Mouse (Mus musculus) embryonic facial prominence, embryonic 15.5 days (tissue): ENCODE data around the gene Lhx6. TPM values are rescaled to one million over a fixed set of nuclear protein-coding genes. Genes with fewer than 3 reads are reported as not detected.

Experiments
- ATAC-seq: fragments of 200-750 bp; cut with Nextera tagmentation; 2 replicates; pipeline ENCODE4 v1.8.0; 2017; ENCODE audit warnings: low read depth, moderate TSS enrichment; ENCODE audit not compliant: insufficient number of reproducible peaks, low FRiP score, low TSS enrichment
- H3K27ac ChIP-seq: fragments of 300-500 bp; sonication (generic); replicated peaks from 2 replicates; pipeline ENCODE4 v1.5.1; 2015; ENCODE audit warnings: mild to moderate bottlenecking, inconsistent platforms
- H3K27me3 ChIP-seq: fragments of 300-500 bp; sonication (generic); 2 replicates; pipeline ENCODE4 v1.6.1; 2015; ENCODE audit warnings: inconsistent platforms
- H3K36me3 ChIP-seq: fragments of 300-500 bp; sonication (generic); 2 replicates; pipeline ENCODE4 v1.6.1; 2015; ENCODE audit warnings: mild to moderate bottlenecking, inconsistent platforms
- H3K4me1 ChIP-seq: fragments of 300-500 bp; sonication (generic); 2 replicates; pipeline ENCODE4 v1.6.1; 2015; ENCODE audit warnings: inconsistent platforms
- H3K4me2 ChIP-seq: fragments of 300-500 bp; sonication (generic); replicated peaks from 2 replicates; pipeline ENCODE4 v1.6.1; 2015; ENCODE audit warnings: mild to moderate bottlenecking, inconsistent platforms
- H3K4me3 ChIP-seq: fragments of 300-500 bp; sonication (generic); replicated peaks from 2 replicates; pipeline ENCODE4 v1.5.1; 2015; ENCODE audit warnings: mild to moderate bottlenecking, inconsistent platforms
- H3K9ac ChIP-seq: fragments of 300-500 bp; sonication (generic); 2 replicates; pipeline ENCODE4 v1.6.1; 2015; ENCODE audit warnings: inconsistent platforms
- H3K9me3 ChIP-seq: fragments of 300-500 bp; sonication (generic); replicated peaks from 2 replicates; pipeline ENCODE4 v1.6.1; 2016; ENCODE audit warnings: inconsistent platforms
- WGBS: fragments of 180-500 bp; shearing (Covaris S2); methylation state at CpG from one replicate; pipeline ENCODE4 v1.1.7; 2015; 5-methylcytosine and 5-hydroxymethylcytosine counted together
- polyA plus RNA-seq: library from polyadenylated mRNA; unstranded; fragments of >200 nt; fragmentation: Nextera tagmentation; extraction: Ambion mirVana; gene quantifications from 2 replicates; pipeline ENCODE4 v1.2.1, GENCODE M21; 2015

The Lhx6 gene
- polyA plus RNA-seq, 1 experiment from 2014 or later: 7.0 TPM

DNA sequence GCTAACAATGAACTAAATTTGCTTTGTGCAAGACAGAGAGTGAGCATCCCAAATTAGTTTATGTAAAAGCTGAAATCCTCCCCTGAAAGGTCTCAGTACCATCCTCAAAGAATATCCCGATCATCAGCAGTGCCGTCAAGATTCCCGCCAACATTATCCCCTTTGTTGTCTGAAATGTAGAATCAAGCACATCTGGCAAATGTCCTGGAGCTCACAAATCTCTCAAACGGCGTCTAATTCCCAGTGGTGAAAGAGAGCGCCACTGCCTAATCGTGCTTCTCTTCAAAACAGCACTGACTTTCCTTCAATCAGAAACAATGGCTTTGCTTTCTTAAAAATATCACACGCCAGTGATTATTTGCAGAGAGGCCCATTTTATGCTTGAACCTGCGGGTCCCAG, 38.1 kb downstream of the Lhx6 start:
- Histone ChIP-seq H3K4me2 (no peak overlapping the region), H3K4me3 (no peak overlapping the region), H3K9me3 (no peaks in the 10 kb centered on the region), H3K9ac (no peak overlapping the region), H3K36me3 (no peaks in the 10 kb centered on the region), H3K27ac (no peak overlapping the region), H3K4me1 (no peaks in the 10 kb centered on the region), H3K27me3 (no peaks in the 10 kb centered on the region)
- 34% methylated on average over 9 of the region's 9 CpGs for WGBS
- ATAC-seq: no peak

GRCm38 (mm10) chr2:36061409-36061808, 43.8 kb downstream of the Lhx6 start:
- WGBS: 61% methylated on average over 5 of the region's 5 CpGs
- H3K9ac ChIP-seq: no peak overlapping the region
- no peak overlapping the region for H3K4me2 ChIP-seq
- no peak overlapping the region for H3K4me3 ChIP-seq
- H3K36me3 ChIP-seq: no peaks in the 10 kb centered on the region
- no peaks in the 10 kb centered on the region for H3K27me3 ChIP-seq
- H3K4me1 ChIP-seq: no peaks in the 10 kb centered on the region
- ATAC-seq: no peak
- no peaks in the 10 kb centered on the region for H3K9me3 ChIP-seq
- no peak overlapping the region for H3K27ac ChIP-seq

- Histone ChIP-seq H3K36me3 (no peaks in the 10 kb centered on the region), H3K27me3 (no peaks in the 10 kb centered on the region), H3K9me3 (no peaks in the 10 kb centered on the region), H3K4me2 (no peak overlapping the region), H3K4me1 (peaks cover 6% of the 10 kb centered on the region; the same call in 1 of the 2 replicates), H3K9ac (no peak overlapping the region), H3K4me3 (no peak overlapping the region), H3K27ac (no peak overlapping the region)
- no peak for ATAC-seq
- 6% methylated on average over 3 of the region's 3 CpGs for WGBS
Observed at GRCm38 (mm10) chr2:36056248-36056647, 49.0 kb downstream of the Lhx6 start.

- H3K27me3 ChIP-seq: no peaks in the 10 kb centered on the region
- no peaks in the 10 kb centered on the region for H3K9me3 ChIP-seq
- WGBS: 49% methylated on average over 3 of the region's 3 CpGs
- H3K27ac ChIP-seq: no peak overlapping the region
- no peak overlapping the region for H3K4me3 ChIP-seq
- no peaks in the 10 kb centered on the region for H3K36me3 ChIP-seq
- peaks cover 14% of the 10 kb centered on the region for H3K4me1 ChIP-seq
- no peak overlapping the region for H3K4me2 ChIP-seq
- H3K9ac ChIP-seq: no peak overlapping the region
- ATAC-seq: no peak
Observed at GRCm38 (mm10) chr2:36053249-36053648, 52.0 kb downstream of the Lhx6 start.

GRCm38 (mm10) chr2:36049567-36049954, 55.6 kb downstream of the Lhx6 start:
- Histone ChIP-seq H3K4me3 (peak overlapping the region; percentile 75), H3K27me3 (no peaks in the 10 kb centered on the region), H3K4me1 (peaks cover 19% of the 10 kb centered on the region), H3K9me3 (no peaks in the 10 kb centered on the region), H3K4me2 (peak overlapping the region; percentile 65), H3K36me3 (no peaks in the 10 kb centered on the region), H3K9ac (no peak overlapping the region), H3K27ac (no peak overlapping the region)
- 44% methylated on average over 10 of the region's 10 CpGs for WGBS
- ATAC-seq: no peak

DNA sequence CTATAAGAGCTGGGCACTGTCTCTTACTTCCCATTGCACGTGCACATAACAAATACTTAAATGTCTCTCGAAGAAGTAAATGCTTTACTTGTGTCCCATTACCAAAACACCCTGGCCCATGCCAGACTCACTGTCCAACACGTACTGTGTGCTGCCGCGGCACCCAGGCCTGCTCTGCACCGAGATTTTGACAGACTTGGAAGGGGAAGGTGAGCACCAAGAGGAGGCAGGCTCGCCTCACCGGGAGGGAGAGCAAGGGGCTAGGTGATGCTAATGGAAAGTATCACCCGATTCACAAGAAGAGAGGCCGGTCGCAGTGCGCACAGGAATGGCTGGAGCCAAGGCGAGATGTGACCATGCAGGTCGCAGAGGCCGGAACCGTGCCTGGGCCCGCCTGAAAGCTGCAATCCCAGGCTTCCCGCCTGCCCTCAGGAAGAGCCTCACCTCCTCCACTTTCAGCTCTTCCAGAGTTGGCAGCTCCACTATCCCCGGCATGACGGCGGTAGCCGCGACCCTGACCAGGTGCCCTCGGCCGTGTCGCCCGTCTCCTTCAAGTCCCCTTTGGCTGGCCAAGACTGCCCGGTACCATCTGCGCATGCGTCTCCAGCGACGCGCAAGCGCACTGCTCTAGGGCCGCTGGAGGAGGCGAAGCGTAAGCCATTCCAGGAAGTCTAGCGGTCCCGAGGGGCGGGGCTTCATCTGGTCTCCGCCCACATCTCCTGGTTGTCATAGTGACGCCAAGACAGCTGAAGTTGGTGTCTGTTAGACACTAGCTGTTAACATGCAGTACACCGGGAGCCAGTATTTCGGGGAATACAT, 56.3 kb downstream of the Lhx6 start, which contains the start of the genes Ndufa8 and Morn5:
TSS of gene Ndufa8 (minus strand) at position 659 of the 819 bp plus-strand sequence.
TSS of gene Morn5 (plus strand) at position 711 of the 819 bp plus-strand sequence.
- peak within 1 kb of the TSS; percentile 65 for H3K4me2 ChIP-seq
- H3K4me1 ChIP-seq: peaks cover 19% of the 10 kb centered on the region
- WGBS: under 1% methylated on average over 43 of the region's 44 CpGs
- ATAC-seq: peak; percentile 96
- peaks cover 4% of the 10 kb centered on the region; the same call in 1 of the 2 replicates for H3K36me3 ChIP-seq
- H3K27me3 ChIP-seq: no peaks in the 10 kb centered on the region
- H3K9ac ChIP-seq: peak within 1 kb of the TSS; percentile 88
- H3K27ac ChIP-seq: no peak within 1 kb of the TSS; the same call in 1 of the 2 replicates
- peak within 1 kb of the TSS; percentile 75 for H3K4me3 ChIP-seq
- H3K9me3 ChIP-seq: no peaks in the 10 kb centered on the region

DNA sequence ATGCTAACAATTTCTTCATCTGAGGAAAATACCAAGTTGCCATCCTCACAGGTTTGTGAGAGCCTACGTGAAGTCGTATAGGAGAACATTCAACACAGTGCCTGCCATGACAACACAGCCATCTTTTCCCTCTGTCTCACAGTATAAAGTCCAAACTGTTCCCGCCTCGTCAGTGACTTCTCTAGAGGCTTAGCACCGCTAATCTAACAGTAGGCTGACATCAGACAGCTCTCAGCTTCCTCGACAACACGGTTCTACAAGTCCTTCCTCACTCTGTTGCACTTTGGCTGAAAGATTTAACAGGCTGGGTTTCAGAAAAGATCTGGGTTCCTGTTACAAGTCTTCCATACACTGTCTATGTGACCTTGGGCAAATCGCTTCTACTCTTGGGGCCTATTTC, 57.0 kb downstream of the Lhx6 start:
- no peak for ATAC-seq
- Histone ChIP-seq H3K27me3 (no peaks in the 10 kb centered on the region), H3K9me3 (no peaks in the 10 kb centered on the region), H3K4me3 (peak overlapping the region; percentile 75), H3K9ac (peak overlapping the region; percentile 88), H3K27ac (no peak overlapping the region), H3K4me1 (peaks cover 16% of the 10 kb centered on the region), H3K4me2 (peak overlapping the region; percentile 65), H3K36me3 (peaks cover 12% of the 10 kb centered on the region)
- WGBS: 64% methylated on average over 8 of the region's 8 CpGs

DNA sequence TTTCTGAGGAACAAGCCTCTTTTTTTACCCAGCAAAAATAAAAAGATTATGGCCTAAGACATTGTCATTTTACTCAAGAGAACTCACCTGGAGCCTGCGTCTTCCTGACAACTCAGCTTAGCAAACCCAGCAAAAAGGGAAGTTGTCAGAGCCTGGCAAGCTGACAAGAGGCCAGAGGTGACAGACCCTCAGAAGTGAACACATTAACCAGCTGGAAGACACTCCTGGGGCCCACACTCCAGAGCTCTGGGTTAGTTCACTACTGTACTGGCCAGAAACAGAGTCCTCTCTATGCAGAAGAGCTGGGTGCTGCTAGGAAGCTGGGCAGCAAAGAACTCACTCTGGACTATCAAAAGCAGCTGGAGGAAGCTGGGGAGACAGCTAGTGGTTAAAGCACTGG, 64.3 kb downstream of the Lhx6 start:
- H3K4me1 ChIP-seq: peaks cover 3% of the 10 kb centered on the region; the same call in 1 of the 2 replicates
- no peak overlapping the region for H3K4me3 ChIP-seq
- H3K27me3 ChIP-seq: no peaks in the 10 kb centered on the region
- no peak for ATAC-seq
- WGBS: 89% methylated on average over 1 of the region's 1 CpGs
- no peak overlapping the region for H3K27ac ChIP-seq
- peaks cover 47% of the 10 kb centered on the region for H3K36me3 ChIP-seq
- no peak overlapping the region for H3K4me2 ChIP-seq
- no peaks in the 10 kb centered on the region for H3K9me3 ChIP-seq
- no peak overlapping the region for H3K9ac ChIP-seq

GRCm38 (mm10) chr2:36039297-36039985, 65.8 kb downstream of the Lhx6 start:
- 72% methylated on average over 7 of the region's 7 CpGs for WGBS
- Histone ChIP-seq H3K27me3 (no peaks in the 10 kb centered on the region), H3K36me3 (peaks cover 56% of the 10 kb centered on the region), H3K9ac (no peak overlapping the region), H3K9me3 (no peaks in the 10 kb centered on the region), H3K4me3 (no peak overlapping the region), H3K27ac (no peak overlapping the region), H3K4me2 (no peak overlapping the region), H3K4me1 (peaks cover 3% of the 10 kb centered on the region; the same call in 1 of the 2 replicates)
- ATAC-seq: 0 out of 2 replicates have a peak, but pooled peaks have one; percentile 39

- Histone ChIP-seq H3K4me3 (no peak overlapping the region), H3K27ac (no peak overlapping the region), H3K4me2 (no peak overlapping the region), H3K9ac (no peak overlapping the region), H3K9me3 (no peaks in the 10 kb centered on the region), H3K27me3 (no peaks in the 10 kb centered on the region), H3K4me1 (peaks cover 3% of the 10 kb centered on the region; the same call in 1 of the 2 replicates), H3K36me3 (peaks cover 41% of the 10 kb centered on the region)
- no peak for ATAC-seq
- 73% methylated on average over 11 of the region's 11 CpGs for WGBS
Observed at GRCm38 (mm10) chr2:36035413-36036081, 69.7 kb downstream of the Lhx6 start.

DNA sequence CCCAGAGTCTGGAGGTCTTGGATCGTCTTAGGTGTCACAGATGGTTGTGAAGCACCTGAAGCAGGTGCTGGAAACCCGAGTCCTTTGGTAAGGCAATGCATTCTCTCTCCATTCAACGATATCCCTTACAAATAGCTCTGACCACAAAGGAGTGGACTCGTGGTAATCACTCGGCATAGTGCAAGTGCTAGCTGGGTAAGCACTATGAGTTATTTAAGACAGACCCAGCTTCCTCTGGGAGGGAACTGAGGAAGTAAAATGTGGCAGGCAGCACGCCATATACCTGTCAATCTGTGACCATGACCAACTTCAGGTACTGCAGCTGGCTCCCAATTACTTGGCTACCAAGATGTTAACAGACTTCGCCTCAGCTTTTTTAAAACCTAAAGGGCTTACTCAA, 70.3 kb downstream of the Lhx6 start:
- Histone ChIP-seq H3K4me3 (no peak overlapping the region), H3K27me3 (no peaks in the 10 kb centered on the region), H3K4me1 (peaks cover 3% of the 10 kb centered on the region; the same call in 1 of the 2 replicates), H3K36me3 (peaks cover 41% of the 10 kb centered on the region), H3K27ac (no peak overlapping the region), H3K9me3 (no peaks in the 10 kb centered on the region), H3K4me2 (no peak overlapping the region), H3K9ac (no peak overlapping the region)
- no peak for ATAC-seq
- 81% methylated on average over 7 of the region's 7 CpGs for WGBS
